Mouse (Mus musculus): ENCODE measurements around the gene Ikzf3. TPM values are rescaled to one million over a fixed set of nuclear protein-coding genes. Genes with fewer than 3 reads are reported as not detected.

Ikzf3 gene
- polyA plus RNA-seq, 1 experiment from 2014 or later = 0.20 TPM

DNA sequence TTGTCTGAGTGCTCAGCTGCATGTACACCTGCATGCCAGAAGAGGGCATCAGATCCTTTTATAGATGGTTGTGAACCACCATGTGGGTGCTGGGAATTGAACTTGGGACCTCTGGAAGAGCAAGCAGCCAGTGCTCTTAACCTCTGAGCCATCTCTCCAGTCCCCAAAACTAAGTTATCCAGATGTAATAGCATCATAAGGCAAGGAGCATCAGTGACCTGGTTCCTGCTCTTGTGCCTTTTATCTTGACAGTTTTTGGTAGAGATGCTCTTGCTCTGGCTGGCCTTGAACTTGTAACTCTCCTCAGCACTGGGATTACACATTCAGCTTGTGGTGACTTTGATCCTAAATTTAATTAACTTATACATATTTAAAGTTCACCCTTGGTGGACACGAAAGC lies 102.1 kb downstream of the Ikzf3 start:
- Histone ChIP-seq H3K36me3 (ENCODE audit: insufficient read depth, low read length) (no peaks in the 10 kb centered on the region), H3K27ac (ENCODE audit: low read length) (no peak overlapping the region), H3K9me3 (ENCODE audit: low read length) (no peaks in the 10 kb centered on the region), H3K4me2 (replicated peaks; ENCODE audit: low read depth, low read length) (no peak overlapping the region), H3K9ac (replicated peaks; ENCODE audit: low read depth) (no peak overlapping the region), H3K27me3 (replicated peaks; ENCODE audit: insufficient read depth, low read length) (no peaks in the 10 kb centered on the region), H3K4me3 (ENCODE audit: low read depth, low read length) (no peak overlapping the region), H3K4me1 (ENCODE audit: insufficient read depth, low read depth, low read length) (no peaks in the 10 kb centered on the region)
- ATAC-seq (no peak), DNase-seq (ENCODE audit: low spot score) (no peak)
- TF ChIP-seq CTCF (IDR thresholded peaks at IDR 0.05) (no peak), EP300 (IDR thresholded peaks at IDR 0.05) (no peak)
- 92% methylated on average over 1 of the region's 1 CpGs for WGBS

DNA sequence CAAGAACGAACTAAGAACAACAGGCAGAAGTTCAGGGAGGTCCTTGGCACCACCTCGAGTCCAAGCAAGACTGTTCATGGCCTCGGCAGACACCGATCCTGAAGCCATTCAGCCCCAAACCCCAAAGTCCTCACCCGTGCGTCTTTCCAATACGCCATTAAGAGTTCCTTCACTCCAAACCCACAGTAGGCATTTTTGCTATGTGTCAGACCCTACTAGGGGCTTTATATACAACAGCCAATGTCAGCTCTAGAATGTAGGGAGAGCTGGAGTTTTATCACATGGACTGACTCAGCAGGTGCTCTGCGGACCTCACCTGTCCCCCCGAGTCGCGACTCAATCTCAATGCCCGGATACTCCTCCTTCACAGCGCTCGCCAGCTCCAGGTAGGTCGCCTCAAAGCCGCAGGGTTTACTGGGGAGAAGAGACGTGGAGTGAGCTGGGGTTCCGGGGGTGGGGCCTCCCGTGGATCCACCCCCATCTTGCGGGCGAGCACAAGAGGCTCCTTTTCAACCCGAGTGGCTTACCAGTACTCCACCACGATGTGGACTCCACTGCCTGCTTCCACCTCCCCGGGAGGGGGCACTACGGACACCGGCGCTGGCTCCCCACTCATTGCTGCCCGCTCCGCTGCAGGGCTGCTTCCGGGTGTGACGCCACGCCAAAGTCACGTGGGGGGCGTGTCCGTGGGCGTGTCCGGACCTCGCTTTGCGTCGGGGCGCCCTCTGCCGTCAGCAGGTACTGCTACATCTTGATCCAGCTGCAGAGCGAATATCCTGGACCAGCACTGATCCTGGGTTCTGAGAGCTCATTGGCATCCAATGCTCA lies 107.3 kb downstream of the Ikzf3 start, which contains the start of gene Mien1:
Gene Mien1, minus strand, starts transcription at position 661 of the 828 bp plus-strand sequence.
- Histone ChIP-seq H3K4me3 (ENCODE audit: low read depth, low read length) (peak within 1 kb of the TSS; percentile 61), H3K4me2 (replicated peaks; ENCODE audit: low read depth, low read length) (peak within 1 kb of the TSS; percentile 87), H3K36me3 (ENCODE audit: insufficient read depth, low read length) (peaks cover 15% of the 10 kb centered on the region), H3K9ac (replicated peaks; ENCODE audit: low read depth) (peak within 1 kb of the TSS; percentile 34), H3K4me1 (ENCODE audit: insufficient read depth, low read depth, low read length) (no peaks in the 10 kb centered on the region; the same call in 1 of the 2 replicates), H3K27ac (ENCODE audit: low read length) (peak within 1 kb of the TSS; percentile 68), H3K9me3 (ENCODE audit: low read length) (no peaks in the 10 kb centered on the region), H3K27me3 (replicated peaks; ENCODE audit: insufficient read depth, low read length) (no peaks in the 10 kb centered on the region)
- ATAC-seq (peak; percentile 97), DNase-seq (ENCODE audit: low spot score) (peak; percentile 95)
- 1% methylated on average over 43 of the region's 43 CpGs for WGBS
- no peak; the same call in 1 of the 2 replicates for TF ChIP-seq EP300 (IDR thresholded peaks at IDR 0.05)
- peak; percentile 97 for TF ChIP-seq CTCF (IDR thresholded peaks at IDR 0.05)

DNA sequence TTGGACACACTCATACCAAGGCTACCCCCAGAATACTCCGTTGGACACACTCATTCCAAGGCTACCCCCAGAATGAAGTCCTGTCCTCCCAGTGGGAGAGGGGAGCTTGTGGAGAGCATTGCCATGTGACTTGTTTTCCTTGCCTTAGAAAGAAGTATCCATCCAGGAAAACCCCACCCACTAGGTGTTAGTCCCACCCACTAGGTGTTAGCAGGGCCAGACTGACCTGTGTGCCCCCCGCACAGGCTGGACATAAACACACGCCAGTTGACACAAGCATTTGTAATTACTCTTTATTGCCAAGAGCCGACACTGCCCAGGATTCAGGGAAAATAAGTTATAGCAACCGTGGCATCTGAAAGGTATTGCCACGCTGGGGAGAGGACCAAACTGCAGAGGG lies 108.4 kb downstream of the Ikzf3 start:
- Histone ChIP-seq H3K9me3 (ENCODE audit: low read length) (no peaks in the 10 kb centered on the region), H3K27me3 (replicated peaks; ENCODE audit: insufficient read depth, low read length) (no peaks in the 10 kb centered on the region), H3K9ac (replicated peaks; ENCODE audit: low read depth) (no peak overlapping the region), H3K4me3 (ENCODE audit: low read depth, low read length) (no peak overlapping the region), H3K4me1 (ENCODE audit: insufficient read depth, low read depth, low read length) (no peaks in the 10 kb centered on the region; the same call in 1 of the 2 replicates), H3K27ac (ENCODE audit: low read length) (no peak overlapping the region), H3K4me2 (replicated peaks; ENCODE audit: low read depth, low read length) (no peak overlapping the region), H3K36me3 (ENCODE audit: insufficient read depth, low read length) (peaks cover 19% of the 10 kb centered on the region)
- ATAC-seq = no peak
- no peak for DNase-seq (ENCODE audit: low spot score)
- 72% methylated on average over 6 of the region's 6 CpGs for WGBS
- no peak for TF ChIP-seq CTCF (IDR thresholded peaks at IDR 0.05)
- no peak for TF ChIP-seq EP300 (IDR thresholded peaks at IDR 0.05)

DNA sequence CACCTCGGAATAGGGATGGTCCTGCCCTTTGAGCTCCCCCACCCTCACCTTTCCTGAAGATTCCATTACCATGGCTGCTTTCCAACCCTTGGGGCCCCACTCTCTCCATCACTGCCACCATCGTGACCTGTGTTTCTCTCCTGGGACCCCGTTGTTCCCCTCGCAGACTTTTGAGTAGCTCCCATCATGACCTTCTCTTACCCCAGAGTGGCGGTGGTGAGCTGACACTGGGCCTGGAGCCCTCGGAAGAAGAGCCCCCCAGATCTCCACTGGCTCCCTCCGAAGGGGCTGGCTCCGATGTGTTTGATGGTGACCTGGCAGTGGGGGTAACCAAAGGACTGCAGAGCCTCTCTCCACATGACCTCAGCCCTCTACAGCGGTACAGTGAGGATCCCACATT lies 110.1 kb downstream of the Ikzf3 start:
- ATAC-seq (no peak), DNase-seq (ENCODE audit: low spot score) (no peak)
- Histone ChIP-seq H3K4me3 (ENCODE audit: low read depth, low read length) (no peak overlapping the region), H3K9ac (replicated peaks; ENCODE audit: low read depth) (no peak overlapping the region), H3K4me2 (replicated peaks; ENCODE audit: low read depth, low read length) (no peak overlapping the region), H3K36me3 (ENCODE audit: insufficient read depth, low read length) (peaks cover 23% of the 10 kb centered on the region), H3K9me3 (ENCODE audit: low read length) (no peaks in the 10 kb centered on the region), H3K27ac (ENCODE audit: low read length) (no peak overlapping the region), H3K4me1 (ENCODE audit: insufficient read depth, low read depth, low read length) (no peaks in the 10 kb centered on the region; the same call in 1 of the 2 replicates), H3K27me3 (replicated peaks; ENCODE audit: insufficient read depth, low read length) (no peaks in the 10 kb centered on the region)
- 88% methylated on average over 9 of the region's 9 CpGs for WGBS
- no peak for TF ChIP-seq EP300 (IDR thresholded peaks at IDR 0.05)
- TF ChIP-seq CTCF (IDR thresholded peaks at IDR 0.05) = no peak

DNA sequence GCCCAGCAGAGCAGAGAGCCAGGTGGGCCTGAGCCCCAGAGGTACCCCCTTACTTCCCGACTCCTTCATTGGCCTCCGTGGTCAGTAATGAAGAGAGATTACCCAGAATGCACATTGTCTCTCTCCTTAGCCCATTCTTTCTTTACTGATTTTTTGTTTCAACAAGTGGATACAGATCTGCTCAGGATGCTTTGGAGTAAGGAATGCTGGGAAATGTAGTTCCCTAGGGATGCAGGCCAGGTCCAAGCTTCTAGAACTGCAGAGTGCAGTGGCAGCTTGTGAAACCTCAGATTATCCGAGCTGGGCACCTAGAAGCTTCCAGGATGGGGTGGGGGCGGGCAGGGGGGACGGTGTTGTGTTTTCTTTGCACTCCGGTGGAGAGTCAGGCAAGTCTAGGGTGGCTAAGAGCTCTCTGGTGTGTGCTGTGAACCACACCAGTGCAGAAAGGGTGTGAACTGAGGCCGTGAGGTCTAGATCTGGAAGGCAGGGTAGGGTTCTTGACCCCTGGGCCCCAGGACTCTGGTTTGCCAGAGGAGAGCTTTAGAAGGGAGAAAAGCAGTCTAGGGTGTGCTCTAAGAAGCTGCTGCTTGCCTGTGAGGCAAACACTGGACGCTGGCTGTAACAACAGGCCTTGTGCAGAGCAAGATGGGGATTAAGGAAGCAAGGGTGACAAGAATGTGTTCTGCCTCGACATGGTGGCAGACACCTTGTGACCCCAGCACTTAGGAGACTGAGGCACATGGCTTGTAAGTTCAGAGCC lies 113.9 kb downstream of the Ikzf3 start:
- Histone ChIP-seq H3K9me3 (ENCODE audit: low read length) (no peaks in the 10 kb centered on the region), H3K27ac (ENCODE audit: low read length) (no peak overlapping the region), H3K27me3 (replicated peaks; ENCODE audit: insufficient read depth, low read length) (no peaks in the 10 kb centered on the region), H3K4me1 (ENCODE audit: insufficient read depth, low read depth, low read length) (no peaks in the 10 kb centered on the region), H3K4me3 (ENCODE audit: low read depth, low read length) (no peak overlapping the region), H3K4me2 (replicated peaks; ENCODE audit: low read depth, low read length) (no peak overlapping the region), H3K9ac (replicated peaks; ENCODE audit: low read depth) (no peak overlapping the region), H3K36me3 (ENCODE audit: insufficient read depth, low read length) (peaks cover 40% of the 10 kb centered on the region)
- no peak for ATAC-seq
- 74% methylated on average over 9 of the region's 9 CpGs for WGBS
- no peak for TF ChIP-seq EP300 (IDR thresholded peaks at IDR 0.05)
- no peak for TF ChIP-seq CTCF (IDR thresholded peaks at IDR 0.05)
- no peak for DNase-seq (ENCODE audit: low spot score)

DNA sequence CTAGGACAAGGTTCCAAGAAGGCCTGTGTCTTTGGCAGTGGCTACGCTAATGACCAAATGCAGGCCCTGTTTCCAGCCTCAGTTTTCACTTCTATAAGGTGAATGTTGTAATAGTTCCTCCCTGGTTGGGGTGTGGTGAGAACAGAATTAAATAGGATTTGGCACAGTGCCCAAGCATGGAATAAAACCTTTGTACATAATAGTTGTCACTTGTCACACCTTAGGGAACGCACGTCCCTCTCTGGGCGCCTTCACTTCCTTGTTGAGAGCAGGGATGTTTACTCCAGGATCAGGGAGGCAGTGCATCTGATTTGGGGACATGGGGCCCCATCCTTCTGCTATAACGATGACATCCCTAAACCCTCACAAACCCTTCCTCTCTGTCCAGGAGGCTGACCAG lies 117.4 kb downstream of the Ikzf3 start:
- H3K27ac ChIP-seq (ENCODE audit: low read length) = no peak overlapping the region
- H3K36me3 ChIP-seq (ENCODE audit: insufficient read depth, low read length) = peaks cover 44% of the 10 kb centered on the region
- no peak for ATAC-seq

More for the DNA sequence above, 117.4 kb downstream of the Ikzf3 start:
- no peak overlapping the region for H3K4me3 ChIP-seq (ENCODE audit: low read depth, low read length)
- no peaks in the 10 kb centered on the region for H3K9me3 ChIP-seq (ENCODE audit: low read length)
- no peaks in the 10 kb centered on the region for H3K27me3 ChIP-seq (replicated peaks; ENCODE audit: insufficient read depth, low read length)
- no peak overlapping the region for H3K9ac ChIP-seq (replicated peaks; ENCODE audit: low read depth)
- 69% methylated on average over 5 of the region's 5 CpGs for WGBS
- no peak overlapping the region for H3K4me2 ChIP-seq (replicated peaks; ENCODE audit: low read depth, low read length)
- TF ChIP-seq CTCF (IDR thresholded peaks at IDR 0.05) = no peak
- no peak for TF ChIP-seq EP300 (IDR thresholded peaks at IDR 0.05)
- no peaks in the 10 kb centered on the region for H3K4me1 ChIP-seq (ENCODE audit: insufficient read depth, low read depth, low read length)
- DNase-seq (ENCODE audit: low spot score) = no peak

Data from lung, postnatal 0 days (tissue).